Mouse (Mus musculus) forebrain, embryonic 16.5 days (tissue): Measurements from ENCODE around the gene Palld. TPM values are rescaled to one million over a fixed set of nuclear protein-coding genes. Genes with fewer than 3 reads are reported as not detected.

Experiments
- ATAC-seq: fragments of 200-750 bp; cut with Nextera tagmentation; 2 replicates; pipeline ENCODE4 v1.8.0; 2017; ENCODE audit warnings: mild to moderate bottlenecking, moderate library complexity
- H3K27ac ChIP-seq: fragments of 300-500 bp; sonication (generic); 2 replicates; pipeline ENCODE4 v1.5.1; 2014; ENCODE audit warnings: low read length, control low read depth
- H3K27me3 ChIP-seq: fragments of 300-500 bp; sonication (generic); replicated peaks from 2 replicates; pipeline ENCODE4 v1.6.1; 2014; ENCODE audit warnings: low read length; ENCODE audit not compliant: control insufficient read depth, insufficient read depth
- H3K36me3 ChIP-seq: fragments of 300-500 bp; sonication (generic); 2 replicates; pipeline ENCODE4 v1.6.1; 2014; ENCODE audit not compliant: control insufficient read depth, insufficient read depth
- H3K4me1 ChIP-seq: fragments of 300-500 bp; sonication (generic); replicated peaks from 2 replicates; pipeline ENCODE4 v1.6.1; 2014; ENCODE audit warnings: low read length; ENCODE audit not compliant: control insufficient read depth, insufficient read depth
- H3K4me2 ChIP-seq: fragments of 300-500 bp; sonication (generic); 2 replicates; pipeline ENCODE4 v1.6.1; 2014; ENCODE audit warnings: mild to moderate bottlenecking, low read length, control low read depth
- H3K4me3 ChIP-seq: fragments of 300-500 bp; sonication (generic); replicated peaks from 2 replicates; pipeline ENCODE4 v1.5.1; 2014; ENCODE audit warnings: mild to moderate bottlenecking, low read length, control low read depth
- H3K9ac ChIP-seq: fragments of 300-500 bp; sonication (generic); replicated peaks from 2 replicates; pipeline ENCODE4 v1.6.1; 2014; ENCODE audit warnings: low read depth, low read length, control low read depth
- H3K9me3 ChIP-seq: fragments of 300-500 bp; sonication (generic); 2 replicates; pipeline ENCODE4 v1.6.1; 2016; ENCODE audit warnings: low read length; ENCODE audit not compliant: control insufficient read depth
- WGBS: fragments of 180-500 bp; shearing (Covaris S2); extraction: QIAGEN DNeasy Blood & Tissue Kit; methylation state at CpG from one replicate; pipeline ENCODE4 v1.1.7; 2014; 5-methylcytosine and 5-hydroxymethylcytosine counted together
- polyA plus RNA-seq: library from polyadenylated mRNA; unstranded; fragments of >200 nt; fragmentation: Nextera tagmentation; extraction: Ambion mirVana; gene quantifications from 2 replicates; pipeline ENCODE4 v1.2.1, GENCODE M21; 2015

Palld gene
- polyA plus RNA-seq, 1 experiment from 2014 or later = 16.8 TPM

GRCm38 (mm10) chr8:61607463-61607813 is 295.1 kb downstream of the Palld start:
- Histone ChIP-seq H3K4me1 (peaks cover 7% of the 10 kb centered on the region), H3K36me3 (no peaks in the 10 kb centered on the region), H3K27ac (peak overlapping the region; percentile 30; the same call in 1 of the 2 replicates), H3K9me3 (no peaks in the 10 kb centered on the region), H3K27me3 (no peaks in the 10 kb centered on the region), H3K4me2 (no peak overlapping the region), H3K4me3 (no peak overlapping the region), H3K9ac (no peak overlapping the region)
- ATAC-seq = 0 out of 2 replicates have a peak, but pooled peaks have one; percentile 3
- WGBS = 12% methylated on average over 6 of the region's 6 CpGs

- no peak overlapping the region; the same call in 1 of the 2 replicates for H3K9ac ChIP-seq
- peak; percentile 91 for ATAC-seq
Measured at GRCm38 (mm10) chr8:61606795-61607462, 295.6 kb downstream of the Palld start.

GRCm38 (mm10) chr8:61604871-61605270 is 297.6 kb downstream of the Palld start:
- H3K9me3 ChIP-seq = no peaks in the 10 kb centered on the region
- H3K27me3 ChIP-seq = no peaks in the 10 kb centered on the region
- ATAC-seq = no peak
- no peak overlapping the region for H3K9ac ChIP-seq
- peaks cover 7% of the 10 kb centered on the region for H3K4me1 ChIP-seq
- no peak overlapping the region for H3K4me3 ChIP-seq
- 95% methylated on average over 2 of the region's 2 CpGs for WGBS
- H3K36me3 ChIP-seq = no peaks in the 10 kb centered on the region
- H3K27ac ChIP-seq = no peak overlapping the region
- H3K4me2 ChIP-seq = no peak overlapping the region

More at GRCm38 (mm10) chr8:61606795-61607462, 295.6 kb downstream of the Palld start:
- Histone ChIP-seq H3K4me3 (peak overlapping the region; percentile 10; the same call in 1 of the 2 replicates), H3K27me3 (no peaks in the 10 kb centered on the region), H3K4me2 (peak overlapping the region; percentile 35), H3K9me3 (no peaks in the 10 kb centered on the region), H3K27ac (0 out of 2 replicates have a peak overlapping the region, but pooled peaks have one; percentile 30), H3K4me1 (peaks cover 7% of the 10 kb centered on the region), H3K36me3 (no peaks in the 10 kb centered on the region)
- 7% methylated on average over 8 of the region's 8 CpGs for WGBS

GRCm38 (mm10) chr8:61596889-61597288 is 305.6 kb downstream of the Palld start:
- H3K4me2 ChIP-seq = no peak overlapping the region
- H3K4me1 ChIP-seq = no peaks in the 10 kb centered on the region
- H3K4me3 ChIP-seq = no peak overlapping the region
- no peak for ATAC-seq
- no peaks in the 10 kb centered on the region for H3K27me3 ChIP-seq
- no peaks in the 10 kb centered on the region for H3K36me3 ChIP-seq
- WGBS = 61% methylated on average over 3 of the region's 3 CpGs
- no peak overlapping the region for H3K27ac ChIP-seq
- no peak overlapping the region for H3K9ac ChIP-seq
- H3K9me3 ChIP-seq = no peaks in the 10 kb centered on the region

GRCm38 (mm10) chr8:61591446-61591845 is 311.0 kb downstream of the Palld start:
- ATAC-seq = peak; percentile 18; the same call in 1 of the 2 replicates
- H3K27ac ChIP-seq = no peak overlapping the region
- H3K9me3 ChIP-seq = no peaks in the 10 kb centered on the region
- 2% methylated on average over 8 of the region's 8 CpGs for WGBS
- no peaks in the 10 kb centered on the region for H3K36me3 ChIP-seq
- H3K27me3 ChIP-seq = no peaks in the 10 kb centered on the region
- peak overlapping the region; percentile 89 for H3K4me2 ChIP-seq
- H3K4me3 ChIP-seq = peak overlapping the region; percentile 68
- no peak overlapping the region; the same call in 1 of the 2 replicates for H3K9ac ChIP-seq
- peaks cover 11% of the 10 kb centered on the region for H3K4me1 ChIP-seq

GRCm38 (mm10) chr8:61590551-61591431 is 311.7 kb downstream of the Palld start:
- H3K9me3 ChIP-seq = no peaks in the 10 kb centered on the region
- ATAC-seq = peak; percentile 94
- H3K36me3 ChIP-seq = no peaks in the 10 kb centered on the region
- H3K4me2 ChIP-seq = peak overlapping the region; percentile 89
- H3K9ac ChIP-seq = peak overlapping the region; percentile 65
- peaks cover 11% of the 10 kb centered on the region for H3K4me1 ChIP-seq
- under 1% methylated on average over 34 of the region's 35 CpGs for WGBS
- peak overlapping the region; percentile 68 for H3K4me3 ChIP-seq
- H3K27me3 ChIP-seq = no peaks in the 10 kb centered on the region
- peak overlapping the region; percentile 46; the same call in 1 of the 2 replicates for H3K27ac ChIP-seq

GRCm38 (mm10) chr8:61589972-61590391 is 312.5 kb downstream of the Palld start:
- Histone ChIP-seq H3K27me3 (no peaks in the 10 kb centered on the region), H3K9me3 (no peaks in the 10 kb centered on the region), H3K4me1 (peaks cover 11% of the 10 kb centered on the region), H3K36me3 (no peaks in the 10 kb centered on the region), H3K9ac (peak overlapping the region; percentile 25; the same call in 1 of the 2 replicates), H3K27ac (no peak overlapping the region), H3K4me3 (peak overlapping the region; percentile 25), H3K4me2 (peak overlapping the region; percentile 89)
- 1% methylated on average over 11 of the region's 11 CpGs for WGBS
- peak; percentile 23; the same call in 1 of the 2 replicates for ATAC-seq

GRCm38 (mm10) chr8:61588336-61588735 is 314.2 kb downstream of the Palld start:
- no peak overlapping the region for H3K4me2 ChIP-seq
- H3K4me1 ChIP-seq = peaks cover 11% of the 10 kb centered on the region
- no peaks in the 10 kb centered on the region for H3K27me3 ChIP-seq
- no peaks in the 10 kb centered on the region for H3K9me3 ChIP-seq
- no peak overlapping the region for H3K27ac ChIP-seq
- no peak for ATAC-seq
- H3K4me3 ChIP-seq = no peak overlapping the region
- WGBS = 83% methylated on average over 1 of the region's 1 CpGs
- H3K36me3 ChIP-seq = no peaks in the 10 kb centered on the region
- H3K9ac ChIP-seq = no peak overlapping the region

GRCm38 (mm10) chr8:61587731-61588130 is 314.8 kb downstream of the Palld start:
- H3K27me3 ChIP-seq = no peaks in the 10 kb centered on the region
- no peaks in the 10 kb centered on the region for H3K36me3 ChIP-seq
- no peak overlapping the region for H3K4me2 ChIP-seq
- H3K9ac ChIP-seq = no peak overlapping the region
- H3K9me3 ChIP-seq = no peaks in the 10 kb centered on the region
- H3K4me3 ChIP-seq = no peak overlapping the region
- ATAC-seq = no peak
- H3K27ac ChIP-seq = no peak overlapping the region
- WGBS = 83% methylated on average over 3 of the region's 3 CpGs
- peaks cover 11% of the 10 kb centered on the region for H3K4me1 ChIP-seq
